ENCODE assay signal across 27 mouse cellular contexts in genomic region chrX:11001180-11001579, GRCm38 (mm10).
DNase-seq lines count a peak whose midpoint lies in the region; ATAC-seq and TF ChIP-seq lines count a peak whose summit lies in the region.
"Had no signal": no experiment of that assay in that cellular context is flagged by ENCODE, and none has a peak within 500 bp of the region (broad histone marks: within the 10 kb centered on the region; RNA-seq: fewer than 3 reads in every experiment).

No protein-coding gene starts in this region.

- no peaks in the 10 kb centered on the region for H3K4me1 ChIP-seq in kidney, adult 2 months (ENCODE audit: control insufficient read depth, insufficient read depth, low read length)
- H3K4me1 ChIP-seq in kidney, embryonic 15.5 days: no peaks in the 10 kb centered on the region
- H3K4me1 ChIP-seq: embryonic facial prominence, embryonic 13.5 days; forebrain, embryonic 12.5 days; hindbrain, embryonic 10.5 days; intestine, embryonic 15.5 days; limb, embryonic 10.5 days; midbrain, embryonic 10.5 days; neural tube, embryonic 15.5 days; stomach, embryonic 15.5 days had no signal

- no peaks in the 10 kb centered on the region for H3K9me3 ChIP-seq in kidney, embryonic 15.5 days (replicated peaks)
- H3K9me3 ChIP-seq: embryonic facial prominence, embryonic 13.5 days; forebrain, embryonic 12.5 days; G1E; heart, embryonic 12.5 days; hindbrain, embryonic 10.5 days; intestine, embryonic 15.5 days; limb, embryonic 10.5 days; midbrain, embryonic 10.5 days; neural tube, embryonic 15.5 days; stomach, embryonic 15.5 days had no signal

- H3K9ac ChIP-seq in kidney, embryonic 15.5 days: no peak overlapping the region
- H3K9ac ChIP-seq: embryonic facial prominence, embryonic 13.5 days; forebrain, embryonic 12.5 days; heart, embryonic 12.5 days; intestine, embryonic 15.5 days; neural tube, embryonic 15.5 days; stomach, embryonic 15.5 days had no signal

- H3K4me2 ChIP-seq in kidney, embryonic 15.5 days: no peak overlapping the region
- H3K4me2 ChIP-seq in myocyte (ENCODE audit: low read depth): no peak overlapping the region
- H3K4me2 ChIP-seq: embryonic facial prominence, embryonic 13.5 days; forebrain, embryonic 12.5 days; heart, embryonic 12.5 days; intestine, embryonic 15.5 days; neural tube, embryonic 15.5 days; stomach, embryonic 15.5 days had no signal

- H3K27me3 ChIP-seq in kidney, adult 2 months (replicated peaks; ENCODE audit: control insufficient read depth, insufficient read depth, low read length): no peaks in the 10 kb centered on the region
- H3K27me3 ChIP-seq in kidney, embryonic 15.5 days: no peaks in the 10 kb centered on the region
- H3K27me3 ChIP-seq in myocyte (ENCODE audit: control insufficient read depth, insufficient read depth, insufficient read length): no peaks in the 10 kb centered on the region
- H3K27me3 ChIP-seq: CH12.LX; embryonic facial prominence, embryonic 13.5 days; forebrain, embryonic 12.5 days; heart, embryonic 12.5 days; intestine, embryonic 15.5 days; neural tube, embryonic 15.5 days; stomach, embryonic 15.5 days had no signal

- H3ac ChIP-seq in myocyte (ENCODE audit: control insufficient read depth, insufficient read length): no peak overlapping the region

- TF ChIP-seq POLR2A in kidney, adult 2 months (IDR thresholded peaks at IDR 0.05; ENCODE audit: low read depth, low read length): no peak
- TF ChIP-seq POLR2A in myocyte (IDR thresholded peaks at IDR 0.05; ENCODE audit: insufficient read length, low read depth): no peak

- H3K27ac ChIP-seq in kidney, adult 2 months (ENCODE audit: insufficient read depth, low read depth, low read length): no peak overlapping the region
- no peak overlapping the region for H3K27ac ChIP-seq in kidney, embryonic 15.5 days
- H3K27ac ChIP-seq: embryonic facial prominence, embryonic 13.5 days; forebrain, embryonic 12.5 days; hindbrain, embryonic 10.5 days; intestine, embryonic 15.5 days; limb, embryonic 10.5 days; midbrain, embryonic 10.5 days; neural tube, embryonic 15.5 days; stomach, embryonic 15.5 days had no signal

- ATAC-seq in kidney, embryonic 15.5 days (replicated peaks; ENCODE audit: low FRiP score): no peak
- ATAC-seq: hindbrain, embryonic 16.5 days; intestine, embryonic 15.5 days had no signal

- no peak overlapping the region for H3K4me3 ChIP-seq in kidney, adult 2 months (ENCODE audit: insufficient read depth, low read depth, low read length)
- H3K4me3 ChIP-seq in kidney, embryonic 15.5 days (replicated peaks): no peak overlapping the region
- H3K4me3 ChIP-seq in myocyte: no peak overlapping the region
- H3K4me3 ChIP-seq: embryonic facial prominence, embryonic 13.5 days; erythroblast, embryonic 14.5 days; forebrain, embryonic 12.5 days; heart, embryonic 12.5 days; hindbrain, embryonic 10.5 days; intestine, embryonic 15.5 days; limb, embryonic 10.5 days; midbrain, embryonic 10.5 days; neural tube, embryonic 15.5 days; stomach, embryonic 15.5 days had no signal

- 62% methylated on average over 3 of the region's 3 CpGs for WGBS in kidney, adult 2 months
- 84% methylated on average over 3 of the region's 3 CpGs for WGBS in kidney, embryonic 15.5 days

- peak; percentile 45 for DNase-seq in kidney, adult 2 months
- DNase-seq in 416B (ENCODE audit: low read depth) (peak; percentile 3), liver (no peak)
- peak; percentile 50 for DNase-seq in Muller cell, postnatal 12 days (ENCODE audit: inconsistent ontology term)
- no peak for DNase-seq in gastrocnemius, postnatal 36 days
- DNase-seq: adrenal gland, postnatal 25 days; cerebellum, adult 11-12 months; cerebellum, postnatal 36 days; embryo, embryonic 11 days; heart, adult 11 months; heart, postnatal 10 days; thymus, postnatal 25 days had no signal

- H3K79me2 ChIP-seq in myocyte (ENCODE audit: control insufficient read depth, insufficient read depth): no peaks in the 10 kb centered on the region

- intact Hi-C loops in gastrocnemius, postnatal 36 days (cut with DNase I): no loop called here

- TF ChIP-seq CTCF in kidney, adult 2 months (conservative IDR thresholded peaks at IDR 0.05; ENCODE audit: insufficient read depth, insufficient read length, low read depth, low read length): no peak

- no peaks in the 10 kb centered on the region for H3K36me3 ChIP-seq in kidney, adult 2 months (ENCODE audit: control insufficient read depth, insufficient read depth, low read length)
- H3K36me3 ChIP-seq in kidney, embryonic 15.5 days: no peaks in the 10 kb centered on the region
- no peaks in the 10 kb centered on the region for H3K36me3 ChIP-seq in myocyte (ENCODE audit: control insufficient read depth, insufficient read depth)
- H3K36me3 ChIP-seq: embryonic facial prominence, embryonic 13.5 days; forebrain, embryonic 12.5 days; G1E; heart, embryonic 12.5 days; hindbrain, embryonic 10.5 days; intestine, embryonic 15.5 days; limb, embryonic 10.5 days; midbrain, embryonic 10.5 days; neural tube, embryonic 15.5 days; stomach, embryonic 15.5 days had no signal

TF ChIP-seq in myocyte, 11 proteins besides CTCF, POLR2A, EP300 and RAD21:
- TF ChIP-seq POLR2AphosphoS2 (IDR thresholded peaks at IDR 0.05; ENCODE audit: insufficient read length, low read depth) (no peak), CEBPB (IDR thresholded peaks at IDR 0.05; ENCODE audit: insufficient read depth, poor library complexity, severe bottlenecking) (peak; percentile 90)

Comparison
In these comparisons a context has a peak if more than half of its experiments do, and no peak if none do; other contexts are left out.
1. DNase-seq: peak in kidney, adult 2 months (single experiment), 416B (single experiment) and Muller cell, postnatal 12 days (single experiment); none in gastrocnemius, postnatal 36 days (0 of 2) and liver (single experiment).